Mouse (Mus musculus): ENCODE measurements around the gene Ugt1a6a. TPM values are rescaled to one million over a fixed set of nuclear protein-coding genes. Genes with fewer than 3 reads are reported as not detected.
"Not testable (repeated sequence)": the region's sequence is repeated elsewhere in the genome, so short reads cannot be mapped to it uniquely, and the experiment has no call there.

Ugt1a6a gene
- total RNA-seq, 2 experiments from 2014 or later = 0.40 TPM; not detected in 1

GRCm38 (mm10) chr1:88224029-88224776 lies 89.6 kb downstream of the Ugt1a6a start:
- intact Hi-C loops (cut with DNase I) = no loop called here
- no peak for DNase-seq (ENCODE audit: low spot score in 2 of 2)

- intact Hi-C loops (cut with DNase I) = not testable (repeated sequence)
Measured at GRCm38 (mm10) chr1:88225301-88225700, 90.7 kb downstream of the Ugt1a6a start.

GRCm38 (mm10) chr1:88225741-88226140 lies 91.1 kb downstream of the Ugt1a6a start:
- DNase-seq (ENCODE audit: low spot score in 2 of 2) = no peak

More at GRCm38 (mm10) chr1:88225301-88225700, 90.7 kb downstream of the Ugt1a6a start:
- not testable (repeated sequence) for DNase-seq (ENCODE audit: low spot score in 2 of 2)

GRCm38 (mm10) chr1:88226670-88227379 lies 92.2 kb downstream of the Ugt1a6a start, which contains the start of gene Mroh2a:
TSS of gene Mroh2a (plus strand) at chr1:88226986.
- intact Hi-C loops (cut with DNase I) = no loop called here
- no peak for DNase-seq (ENCODE audit: low spot score in 2 of 2)

More at GRCm38 (mm10) chr1:88225741-88226140, 91.1 kb downstream of the Ugt1a6a start:
- intact Hi-C loops (cut with DNase I) = no loop called here

- DNase-seq (ENCODE audit: low spot score in 2 of 2) = no peak
- intact Hi-C loops (cut with DNase I) = no loop called here
Measured at GRCm38 (mm10) chr1:88227482-88227881, 92.9 kb downstream of the Ugt1a6a start.

GRCm38 (mm10) chr1:88228121-88228520 lies 93.5 kb downstream of the Ugt1a6a start:
- intact Hi-C loops (cut with DNase I) = no loop called here
- DNase-seq (ENCODE audit: low spot score in 2 of 2) = no peak

GRCm38 (mm10) chr1:88229566-88229965 lies 95.0 kb downstream of the Ugt1a6a start:
- intact Hi-C loops (cut with DNase I) = no loop called here
- DNase-seq (ENCODE audit: low spot score in 2 of 2) = no peak

GRCm38 (mm10) chr1:88229986-88230385 lies 95.4 kb downstream of the Ugt1a6a start:
- intact Hi-C loops (cut with DNase I) = no loop called here
- no peak for DNase-seq (ENCODE audit: low spot score in 2 of 2)

- intact Hi-C loops (cut with DNase I) = no loop called here
- no peak for DNase-seq (ENCODE audit: low spot score in 2 of 2)
Measured at GRCm38 (mm10) chr1:88230421-88230820, 95.8 kb downstream of the Ugt1a6a start.

- no peak for DNase-seq (ENCODE audit: low spot score in 2 of 2)
- intact Hi-C loops (cut with DNase I) = no loop called here
Measured at GRCm38 (mm10) chr1:88230981-88231802, 96.6 kb downstream of the Ugt1a6a start.

- no peak for DNase-seq (ENCODE audit: low spot score in 2 of 2)
- intact Hi-C loops (cut with DNase I) = no loop called here
Measured at GRCm38 (mm10) chr1:88231803-88232499, 97.3 kb downstream of the Ugt1a6a start.

GRCm38 (mm10) chr1:88232664-88233380 lies 98.2 kb downstream of the Ugt1a6a start:
- DNase-seq (ENCODE audit: low spot score in 2 of 2) = no peak
- intact Hi-C loops (cut with DNase I) = no loop called here

GRCm38 (mm10) chr1:88233421-88234247 lies 99.0 kb downstream of the Ugt1a6a start:
- no peak for DNase-seq (ENCODE audit: low spot score in 2 of 2)
- intact Hi-C loops (cut with DNase I) = no loop called here

- no peak for DNase-seq (ENCODE audit: low spot score in 2 of 2)
- intact Hi-C loops (cut with DNase I) = no loop called here
Measured at GRCm38 (mm10) chr1:88234248-88234610, 99.6 kb downstream of the Ugt1a6a start.

GRCm38 (mm10) chr1:88234646-88235045 lies 100.0 kb downstream of the Ugt1a6a start:
- intact Hi-C loops (cut with DNase I) = no loop called here
- DNase-seq (ENCODE audit: low spot score in 2 of 2) = no peak

GRCm38 (mm10) chr1:88235046-88235893 lies 100.7 kb downstream of the Ugt1a6a start:
- intact Hi-C loops (cut with DNase I) = no loop called here
- no peak for DNase-seq (ENCODE audit: low spot score in 2 of 2)

- intact Hi-C loops (cut with DNase I) = no loop called here
- no peak for DNase-seq (ENCODE audit: low spot score in 2 of 2)
Measured at GRCm38 (mm10) chr1:88235894-88236415, 101.3 kb downstream of the Ugt1a6a start.
